Mouse (Mus musculus) lung, adult 2 months (tissue): ENCODE results near the gene H2al1a. TPM values are rescaled to one million over a fixed set of nuclear protein-coding genes. Genes with fewer than 3 reads are reported as not detected.
"Not testable (repeated sequence)": the region's sequence is repeated elsewhere in the genome, so short reads cannot be mapped to it uniquely, and the experiment has no call there.

ENCODE experiments used
- DNase-seq: peaks from one replicate; pipeline ENCODE4 v3.0.0; 2022
- H3K4me1 ChIP-seq: fragments of 200-500 bp; 2 replicates; pipeline ENCODE4 v1.6.1; 2011; ENCODE audit warnings: low read length; ENCODE audit not compliant: control insufficient read depth, insufficient read depth
- H3K4me3 ChIP-seq: fragments of 200-500 bp; replicated peaks from 2 replicates; pipeline ENCODE3; 2011; ENCODE audit warnings: low read depth, mild to moderate bottlenecking, control low read depth, low read length; ENCODE audit errors: extremely low read depth
- CTCF ChIP-seq: fragments of 200-500 bp; IDR thresholded peaks from 2 replicates; pipeline ENCODE4 v1.5.1; 2011; ENCODE audit warnings: mild to moderate bottlenecking, low read length, control low read depth; ENCODE audit not compliant: insufficient read depth
- POLR2A ChIP-seq: fragments of 200-500 bp; IDR thresholded peaks from 2 replicates; pipeline ENCODE4 v1.6.1; 2011; ENCODE audit warnings: low read depth, mild to moderate bottlenecking, control low read depth, low read length, borderline replicate concordance; ENCODE audit errors: extremely low read depth
- WGBS: fragments of 180-500 bp; shearing (Covaris S2); methylation state at CpG from one replicate; pipeline ENCODE4 v1.1.7; 2018; 5-methylcytosine and 5-hydroxymethylcytosine counted together
- polyA plus RNA-seq: library from polyadenylated mRNA; depleted of rRNA; stranded (reverse); fragments of >200 nt; gene quantifications from 2 replicates; pipeline ENCODE4 v1.2.3, GENCODE M21; 2012

The H2al1a gene
- polyA plus RNA-seq, 1 experiment, result not detected

GRCm38 (mm10) chrX:11280741-11281140 is 18.3 kb upstream of the H2al1a start:
- H3K4me3 ChIP-seq, result no peak overlapping the region
- TF ChIP-seq CTCF, result no peak
- no peak for TF ChIP-seq POLR2A
- no peak for DNase-seq
- no peaks in the 10 kb centered on the region for H3K4me1 ChIP-seq
- 65% methylated on average over 2 of the region's 2 CpGs for WGBS

GRCm38 (mm10) chrX:11288306-11288882 is 10.7 kb upstream of the H2al1a start:
- DNase-seq, result peak; percentile 20
- H3K4me3 ChIP-seq, result no peak overlapping the region
- peaks cover 6% of the 10 kb centered on the region for H3K4me1 ChIP-seq
- TF ChIP-seq POLR2A (no peak), CTCF (no peak)
- WGBS, result 55% methylated on average over 14 of the region's 14 CpGs

- no peak for TF ChIP-seq POLR2A
- TF ChIP-seq CTCF, result no peak
- no peak for DNase-seq
- no peak overlapping the region for H3K4me3 ChIP-seq
- 63% methylated on average over 4 of the region's 4 CpGs for WGBS
- H3K4me1 ChIP-seq, result peaks cover 6% of the 10 kb centered on the region
These were observed 9.8 kb upstream of the H2al1a start for GRCm38 (mm10) chrX:11289244-11289643.

GRCm38 (mm10) chrX:11302132-11302531 is 3.1 kb downstream of the H2al1a start, which contains the start of gene H2al1b:
Gene H2al1b, plus strand, starts transcription at chrX:11302432.
- 90% methylated on average over 1 of the region's 3 CpGs for WGBS
- H3K4me1 ChIP-seq, DNase-seq, H3K4me3 ChIP-seq: not testable (repeated sequence)

- DNase-seq, H3K4me3 ChIP-seq, H3K4me1 ChIP-seq: not testable (repeated sequence)
- 69% methylated on average over 1 of the region's 6 CpGs for WGBS
These were observed 6.3 kb downstream of the H2al1a start, which contains the start of gene H2al1c for GRCm38 (mm10) chrX:11305355-11305754. Gene H2al1c, plus strand, starts transcription at chrX:11305655.

- not testable (repeated sequence) for H3K4me1 ChIP-seq, DNase-seq, H3K4me3 ChIP-seq
- no CpG with 5 or more reads among the region's 6 CpGs for WGBS
These were observed 9.5 kb downstream of the H2al1a start, which contains the start of gene H2al1d for GRCm38 (mm10) chrX:11308524-11308923. Gene H2al1d, plus strand, starts transcription at chrX:11308824.

GRCm38 (mm10) chrX:11311634-11312033 is 12.6 kb downstream of the H2al1a start, which contains the start of gene H2al1e:
Gene H2al1e, plus strand, starts transcription at chrX:11311934.
- not testable (repeated sequence) for H3K4me1 ChIP-seq, DNase-seq, H3K4me3 ChIP-seq
- WGBS, result no CpG with 5 or more reads among the region's 3 CpGs

- DNase-seq, H3K4me3 ChIP-seq, H3K4me1 ChIP-seq: not testable (repeated sequence)
- WGBS, result no CpG with 5 or more reads among the region's 6 CpGs
These were observed 15.8 kb downstream of the H2al1a start, which contains the start of gene H2al1f for GRCm38 (mm10) chrX:11314858-11315257. Gene H2al1f, plus strand, starts transcription at chrX:11315158.

- not testable (repeated sequence) for DNase-seq, H3K4me1 ChIP-seq, H3K4me3 ChIP-seq
- WGBS, result no CpG with 5 or more reads among the region's 3 CpGs
These were observed 18.9 kb downstream of the H2al1a start, which contains the start of gene H2al1g for GRCm38 (mm10) chrX:11317956-11318355. Gene H2al1g, plus strand, starts transcription at chrX:11318256.

- not testable (repeated sequence) for DNase-seq, H3K4me3 ChIP-seq
- WGBS, result no CpG with 5 or more reads among the region's 6 CpGs
These were observed 22.1 kb downstream of the H2al1a start, which contains the start of gene H2al1h for GRCm38 (mm10) chrX:11321192-11321591. Gene H2al1h, plus strand, starts transcription at chrX:11321492.

GRCm38 (mm10) chrX:11324359-11324758 is 25.3 kb downstream of the H2al1a start, which contains the start of gene H2al1i:
Gene H2al1i, plus strand, starts transcription at chrX:11324659.
- 85% methylated on average over 3 of the region's 5 CpGs for WGBS
- not testable (repeated sequence) for H3K4me3 ChIP-seq, H3K4me1 ChIP-seq, DNase-seq

More at GRCm38 (mm10) chrX:11321192-11321591, 22.1 kb downstream of the H2al1a start, which contains the start of gene H2al1h:
- H3K4me1 ChIP-seq, result not testable (repeated sequence)

GRCm38 (mm10) chrX:11327522-11327921 is 28.5 kb downstream of the H2al1a start, which contains the start of gene H2al1j:
Gene H2al1j, plus strand, starts transcription at chrX:11327822.
- H3K4me1 ChIP-seq, H3K4me3 ChIP-seq, DNase-seq: not testable (repeated sequence)
- WGBS, result 80% methylated on average over 2 of the region's 2 CpGs
